Mouse (Mus musculus) cerebellum, adult 9-11 months (tissue): ENCODE measurements at regions not wholly inside any gene's neighbourhood (a gene's known extent, or its start where the extent isn't known, plus 50 kb on each side); places are given as distances from the start of the nearest gene placed in this dataset.
A peak's percentile ranks its signal among the peaks of the same experiment; 100 is the strongest.

Experiments used
- DNase-seq: peaks from one replicate; pipeline ENCODE4 v3.0.0; 2022

- DNase-seq, result no peak
These were observed 211.8 kb upstream of the 9630041A04Rik start for GRCm38 (mm10) chr9:101649816-101650215.

- DNase-seq, result no peak
These were observed 220.1 kb upstream of the 9630041A04Rik start for GRCm38 (mm10) chr9:101641524-101641923.

GRCm38 (mm10) chr9:101640598-101640997, 221.0 kb upstream of the 9630041A04Rik start:
- DNase-seq, result no peak

GRCm38 (mm10) chr9:101616261-101616660, 245.4 kb upstream of the 9630041A04Rik start:
- peak; percentile 71 for DNase-seq

- no peak for DNase-seq
These were observed 246.5 kb upstream of the 9630041A04Rik start for GRCm38 (mm10) chr9:101615176-101615575.

GRCm38 (mm10) chr9:101613933-101614332, 247.7 kb upstream of the 9630041A04Rik start:
- DNase-seq, result peak; percentile 94

GRCm38 (mm10) chr9:101613471-101613870, 248.2 kb upstream of the 9630041A04Rik start:
- DNase-seq, result peak; percentile 94

- peak; percentile 35 for DNase-seq
These were observed 248.7 kb upstream of the 9630041A04Rik start for GRCm38 (mm10) chr9:101612971-101613370.

GRCm38 (mm10) chr9:101612571-101612970, 249.1 kb upstream of the 9630041A04Rik start:
- DNase-seq, result no peak

GRCm38 (mm10) chr9:101611481-101611880, 250.2 kb upstream of the 9630041A04Rik start:
- DNase-seq, result no peak

- DNase-seq, result no peak
These were observed 250.7 kb upstream of the 9630041A04Rik start for GRCm38 (mm10) chr9:101610806-101611443.

- DNase-seq, result peak; percentile 96
These were observed 251.3 kb upstream of the 9630041A04Rik start for GRCm38 (mm10) chr9:101610338-101610737.

GRCm38 (mm10) chr9:101602799-101603198, 258.8 kb upstream of the 9630041A04Rik start:
- no peak for DNase-seq

GRCm38 (mm10) chr9:101596898-101597297, 264.7 kb upstream of the 9630041A04Rik start:
- DNase-seq, result no peak

- no peak for DNase-seq
These were observed 266.5 kb upstream of the 9630041A04Rik start for GRCm38 (mm10) chr9:101595101-101595650.

GRCm38 (mm10) chr9:101592621-101593020, 269.0 kb upstream of the 9630041A04Rik start:
- no peak for DNase-seq

GRCm38 (mm10) chr9:101591681-101592080, 270.0 kb upstream of the 9630041A04Rik start:
- DNase-seq, result no peak

GRCm38 (mm10) chr9:101590310-101590709, 271.3 kb upstream of the 9630041A04Rik start:
- DNase-seq, result no peak

GRCm38 (mm10) chr9:101581064-101581463, 280.6 kb upstream of the 9630041A04Rik start:
- no peak for DNase-seq

- DNase-seq, result no peak
These were observed 290.9 kb upstream of the 9630041A04Rik start for GRCm38 (mm10) chr9:101570714-101571113.

- no peak for DNase-seq
These were observed 298.4 kb upstream of the 9630041A04Rik start for GRCm38 (mm10) chr9:101563196-101563595.

GRCm38 (mm10) chr9:101559366-101559765, 302.3 kb upstream of the 9630041A04Rik start:
- no peak for DNase-seq

GRCm38 (mm10) chr9:101555011-101555673, 303.5 kb upstream of the Ppp2r3a start:
- no peak for DNase-seq

GRCm38 (mm10) chr9:101552789-101553188, 301.2 kb upstream of the Ppp2r3a start:
- no peak for DNase-seq
